Mouse (Mus musculus): Measurements from ENCODE around the gene Mycbp2.

DNA sequence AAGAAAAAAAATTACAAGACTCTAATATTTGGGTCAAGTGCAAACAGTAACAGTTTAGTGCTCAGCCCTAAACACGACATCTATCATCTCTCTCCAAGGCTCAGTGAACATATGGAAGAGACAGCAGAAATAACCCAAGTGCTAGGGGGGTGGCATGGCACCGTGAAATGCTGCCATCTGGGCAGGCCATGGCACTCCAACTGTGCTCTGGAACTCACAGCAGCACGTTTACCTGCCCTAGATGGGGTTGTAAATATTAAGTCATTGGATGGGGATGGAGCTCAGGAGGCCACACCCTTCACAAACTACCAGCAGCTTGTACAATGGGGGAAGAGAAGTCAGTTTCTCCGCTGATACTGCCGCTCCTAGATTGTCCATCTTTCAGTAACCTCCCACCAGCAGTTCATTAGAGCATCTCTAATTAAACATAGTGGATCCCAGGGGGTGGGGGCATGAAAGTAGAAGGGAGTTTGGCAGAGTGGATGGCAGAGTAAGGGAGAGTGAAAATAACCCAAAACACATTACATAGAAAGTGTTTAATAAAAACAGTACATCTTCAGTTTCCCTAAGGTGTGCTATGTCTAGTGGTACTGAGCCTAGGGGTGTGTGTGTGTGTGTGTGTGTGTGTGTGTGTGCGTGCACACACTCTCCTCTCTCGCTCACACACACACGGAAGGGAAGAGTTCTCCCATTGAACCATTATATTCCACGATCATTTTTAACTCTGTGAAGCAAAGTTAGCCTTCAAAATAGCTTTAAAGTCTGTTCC is 267.2 kb downstream of the Mycbp2 start:
- no peak for TF ChIP-seq CTCF (IDR thresholded peaks at IDR 0.05; ENCODE audit: borderline replicate concordance, insufficient read depth, low read length)
- TF ChIP-seq POLR2A (IDR thresholded peaks at IDR 0.05; ENCODE audit: low read depth, low read length), result no peak
